Mouse (Mus musculus) forebrain, embryonic 11.5 days (tissue): ENCODE measurements around the gene Usb1. TPM values are rescaled to one million over a fixed set of nuclear protein-coding genes. Genes with fewer than 3 reads are reported as not detected.

Experiments
- ATAC-seq: fragments of 200-750 bp; cut with Nextera tagmentation; replicated peaks from 2 replicates; pipeline ENCODE4 v1.8.0; 2017; ENCODE audit warnings: moderate TSS enrichment; ENCODE audit not compliant: low FRiP score
- DNase-seq: peaks from one replicate; pipeline ENCODE4 v3.0.0-alpha.2; 2017; ENCODE audit warnings: low spot score
- H3K27ac ChIP-seq: fragments of 300-500 bp; sonication (generic); 2 replicates; pipeline ENCODE4 v1.5.1; 2014; ENCODE audit warnings: low read depth, low read length
- H3K27me3 ChIP-seq: fragments of 300-500 bp; sonication (generic); 2 replicates; pipeline ENCODE4 v1.6.1; 2014; ENCODE audit warnings: mild to moderate bottlenecking, low read length, mixed read lengths; ENCODE audit not compliant: control insufficient read depth, insufficient read depth
- H3K36me3 ChIP-seq: fragments of 300-500 bp; sonication (generic); 2 replicates; pipeline ENCODE4 v1.6.1; 2014; ENCODE audit warnings: mild to moderate bottlenecking, low read length, moderate library complexity, mixed read lengths; ENCODE audit not compliant: control insufficient read depth, insufficient read depth
- H3K4me1 ChIP-seq: fragments of 300-500 bp; sonication (generic); replicated peaks from 2 replicates; pipeline ENCODE4 v1.6.1; 2014; ENCODE audit warnings: low read length, mixed read lengths; ENCODE audit not compliant: control insufficient read depth, insufficient read depth
- H3K4me2 ChIP-seq: fragments of 300-500 bp; sonication (generic); 2 replicates; pipeline ENCODE4 v1.6.1; 2014; ENCODE audit warnings: low read depth, mild to moderate bottlenecking, low read length, moderate library complexity, mixed read lengths; ENCODE audit not compliant: severe bottlenecking
- H3K4me3 ChIP-seq: fragments of 300-500 bp; sonication (generic); 2 replicates; pipeline ENCODE4 v1.5.1; 2014; ENCODE audit warnings: low read depth, low read length
- H3K9ac ChIP-seq: fragments of 300-500 bp; sonication (generic); 2 replicates; pipeline ENCODE4 v1.6.1; 2014; ENCODE audit warnings: low read length
- H3K9me3 ChIP-seq: fragments of 300-500 bp; sonication (generic); 2 replicates; pipeline ENCODE4 v1.6.1; 2016; ENCODE audit warnings: low read length, mixed read lengths; ENCODE audit not compliant: control insufficient read depth
- WGBS: fragments of 180-500 bp; shearing (Covaris S2); extraction: QIAGEN DNeasy Blood & Tissue Kit; methylation state at CpG from one replicate; pipeline ENCODE4 v1.1.7; 2014; 5-methylcytosine and 5-hydroxymethylcytosine counted together
- polyA plus RNA-seq: library from polyadenylated mRNA; unstranded; fragments of >200 nt; fragmentation: Nextera tagmentation; extraction: Ambion mirVana; gene quantifications from 2 replicates; pipeline ENCODE4 v1.2.1, GENCODE M21; 2014

Usb1 gene
- polyA plus RNA-seq, 1 experiment from 2014 or later = 43.1 TPM

GRCm38 (mm10) chr8:95358550-95359411 is 26.7 kb downstream of the Usb1 start:
- no peaks in the 10 kb centered on the region for H3K27me3 ChIP-seq
- no peak overlapping the region for H3K9ac ChIP-seq
- no peak overlapping the region for H3K27ac ChIP-seq
- no peak for DNase-seq
- no peaks in the 10 kb centered on the region for H3K36me3 ChIP-seq
- no peak overlapping the region for H3K4me3 ChIP-seq
- no peaks in the 10 kb centered on the region for H3K9me3 ChIP-seq
- no peak for ATAC-seq
- whole genome bisulfite sequencing = 67% methylated on average over 8 of the region's 8 CpGs
- peaks cover 2% of the 10 kb centered on the region; the same call in 1 of the 2 replicates for H3K4me1 ChIP-seq
- H3K4me2 ChIP-seq = no peak overlapping the region

- Histone ChIP-seq H3K4me1 (no peaks in the 10 kb centered on the region), H3K4me3 (no peak overlapping the region), H3K9me3 (no peaks in the 10 kb centered on the region), H3K4me2 (no peak overlapping the region), H3K27me3 (no peaks in the 10 kb centered on the region), H3K9ac (no peak overlapping the region; the same call in 1 of the 2 replicates), H3K27ac (0 out of 2 replicates have a peak overlapping the region, but pooled peaks have one; percentile 25), H3K36me3 (no peaks in the 10 kb centered on the region)
- WGBS = 54% methylated on average over 7 of the region's 7 CpGs
- ATAC-seq (no peak), DNase-seq (no peak)
Measured at GRCm38 (mm10) chr8:95360181-95361015, 28.3 kb downstream of the Usb1 start.

GRCm38 (mm10) chr8:95361016-95361341 is 28.9 kb downstream of the Usb1 start:
- Histone ChIP-seq H3K9ac (no peak overlapping the region; the same call in 1 of the 2 replicates), H3K4me1 (no peaks in the 10 kb centered on the region), H3K4me3 (no peak overlapping the region), H3K27me3 (no peaks in the 10 kb centered on the region), H3K36me3 (no peaks in the 10 kb centered on the region), H3K4me2 (no peak overlapping the region), H3K9me3 (no peaks in the 10 kb centered on the region), H3K27ac (no peak overlapping the region)
- no peak for ATAC-seq
- WGBS = 76% methylated on average over 3 of the region's 3 CpGs
- no peak for DNase-seq

GRCm38 (mm10) chr8:95362272-95362671 is 30.2 kb downstream of the Usb1 start:
- ATAC-seq = no peak
- 78% methylated on average over 6 of the region's 6 CpGs for WGBS
- H3K9ac ChIP-seq = no peak overlapping the region

GRCm38 (mm10) chr8:95363849-95364248 is 31.8 kb downstream of the Usb1 start:
- DNase-seq (no peak), ATAC-seq (no peak)
- no peak overlapping the region for H3K4me3 ChIP-seq
- H3K4me2 ChIP-seq = no peak overlapping the region
- no peaks in the 10 kb centered on the region for H3K4me1 ChIP-seq
- no peak overlapping the region for H3K27ac ChIP-seq
- H3K9me3 ChIP-seq = no peaks in the 10 kb centered on the region
- H3K27me3 ChIP-seq = no peaks in the 10 kb centered on the region
- WGBS = 98% methylated on average over 2 of the region's 2 CpGs
- no peaks in the 10 kb centered on the region; the same call in 1 of the 2 replicates for H3K36me3 ChIP-seq
- no peak overlapping the region for H3K9ac ChIP-seq

More at GRCm38 (mm10) chr8:95362272-95362671, 30.2 kb downstream of the Usb1 start:
- Histone ChIP-seq H3K4me2 (no peak overlapping the region), H3K4me1 (no peaks in the 10 kb centered on the region), H3K4me3 (no peak overlapping the region), H3K9me3 (no peaks in the 10 kb centered on the region), H3K27ac (no peak overlapping the region), H3K36me3 (no peaks in the 10 kb centered on the region), H3K27me3 (no peaks in the 10 kb centered on the region)
- no peak for DNase-seq

GRCm38 (mm10) chr8:95369581-95370326 is 37.7 kb downstream of the Usb1 start:
- DNase-seq = no peak
- Histone ChIP-seq H3K4me3 (no peak overlapping the region), H3K27me3 (no peaks in the 10 kb centered on the region), H3K4me1 (no peaks in the 10 kb centered on the region), H3K9me3 (no peaks in the 10 kb centered on the region), H3K27ac (no peak overlapping the region), H3K4me2 (no peak overlapping the region), H3K9ac (no peak overlapping the region), H3K36me3 (no peaks in the 10 kb centered on the region; the same call in 1 of the 2 replicates)
- ATAC-seq = no peak
- WGBS = 59% methylated on average over 20 of the region's 20 CpGs

- Histone ChIP-seq H3K27ac (no peak overlapping the region), H3K4me1 (no peaks in the 10 kb centered on the region), H3K27me3 (no peaks in the 10 kb centered on the region), H3K9ac (no peak overlapping the region), H3K4me2 (no peak overlapping the region), H3K4me3 (no peak overlapping the region), H3K9me3 (no peaks in the 10 kb centered on the region), H3K36me3 (no peaks in the 10 kb centered on the region; the same call in 1 of the 2 replicates)
- WGBS = 88% methylated on average over 12 of the region's 12 CpGs
- no peak for DNase-seq
- no peak for ATAC-seq
Measured at GRCm38 (mm10) chr8:95373389-95374002, 41.4 kb downstream of the Usb1 start.

GRCm38 (mm10) chr8:95374429-95374828 is 42.3 kb downstream of the Usb1 start:
- 85% methylated on average over 3 of the region's 3 CpGs for WGBS
- Histone ChIP-seq H3K9ac (no peak overlapping the region), H3K4me3 (no peak overlapping the region), H3K27ac (no peak overlapping the region), H3K4me2 (no peak overlapping the region), H3K36me3 (no peaks in the 10 kb centered on the region; the same call in 1 of the 2 replicates), H3K4me1 (no peaks in the 10 kb centered on the region), H3K27me3 (no peaks in the 10 kb centered on the region), H3K9me3 (no peaks in the 10 kb centered on the region)
- no peak for ATAC-seq
- DNase-seq = no peak
